Mouse (Mus musculus) right cerebral cortex, adult 18-20 months (tissue): ENCODE measurements around the gene Noc4l.

Experiments
- DNase-seq: peaks from one replicate; pipeline ENCODE4 v3.0.0; 2022; ENCODE audit warnings: mixed read lengths

Gene Noc4l

GRCm38 (mm10) chr5:110608941-110609340, 44.3 kb downstream of the Noc4l start:
- DNase-seq: no peak

- DNase-seq: no peak
Observed at GRCm38 (mm10) chr5:110608336-110608735, 44.9 kb downstream of the Noc4l start.

- no peak for DNase-seq
Observed at GRCm38 (mm10) chr5:110607767-110608166, 45.5 kb downstream of the Noc4l start.

GRCm38 (mm10) chr5:110605531-110606221, 47.5 kb downstream of the Noc4l start:
- no peak for DNase-seq

- DNase-seq: no peak
Observed at GRCm38 (mm10) chr5:110604311-110604710, 48.9 kb downstream of the Noc4l start.

GRCm38 (mm10) chr5:110603016-110603685, 50.1 kb downstream of the Noc4l start:
- DNase-seq: no peak
